Mouse (Mus musculus) CH12.LX (cell line): ENCODE data around the gene Unc93b1.

Source experiments
- CTCF ChIP-seq, 2 experiments: IDR thresholded peaks in 1 of 2; conservative IDR thresholded peaks in 1 of 2; 2 replicates each; pipeline ENCODE4 v1.5.1; 2011 to 2012; ENCODE audit warnings: low read depth in 2 of 2, low read length in 2 of 2, improper control_type of control experiment in 1 of 2, inconsistent platforms in 1 of 2, mild to moderate bottlenecking in 1 of 2, moderate library complexity in 1 of 2
- E2F4 ChIP-seq: IDR thresholded peaks from 2 replicates; pipeline ENCODE4 v1.6.1; 2011; ENCODE audit warnings: low read depth, low read length, improper control_type of control experiment; ENCODE audit not compliant: insufficient replicate concordance
- EP300 ChIP-seq: IDR thresholded peaks from 2 replicates; pipeline ENCODE4 v1.6.1; 2011; ENCODE audit warnings: low read length, improper control_type of control experiment
- MAFK ChIP-seq: IDR thresholded peaks from 2 replicates; pipeline ENCODE4 v1.6.1; 2011; ENCODE audit warnings: low read length, improper control_type of control experiment; ENCODE audit not compliant: insufficient replicate concordance
- MAZ ChIP-seq: IDR thresholded peaks from 2 replicates; pipeline ENCODE4 v1.6.1; 2012; ENCODE audit warnings: low read depth, mild to moderate bottlenecking, inconsistent platforms, low read length, improper control_type of control experiment, moderate library complexity
- MXI1 ChIP-seq: IDR thresholded peaks from 2 replicates; pipeline ENCODE4 v1.6.1; 2011; ENCODE audit warnings: mild to moderate bottlenecking, low read depth, low read length, improper control_type of control experiment
- NELFE ChIP-seq: IDR thresholded peaks from 2 replicates; pipeline ENCODE4 v1.6.1; 2011; ENCODE audit warnings: low read depth, low read length, improper control_type of control experiment
- POLR2A ChIP-seq: IDR thresholded peaks from 2 replicates; pipeline ENCODE4 v1.6.1; 2011; ENCODE audit warnings: low read depth, mild to moderate bottlenecking, improper control_type of control experiment, low read length
- POLR2AphosphoS2 ChIP-seq: IDR thresholded peaks from 2 replicates; pipeline ENCODE4 v1.6.1; 2011; ENCODE audit warnings: low read depth, low read length, improper control_type of control experiment
- TBP ChIP-seq: conservative IDR thresholded peaks from 2 replicates; pipeline ENCODE4 v1.6.1; 2011; ENCODE audit warnings: low read depth, low read length, improper control_type of control experiment
- TCF12 ChIP-seq: IDR thresholded peaks from 2 replicates; pipeline ENCODE4 v1.6.1; 2014; ENCODE audit warnings: low read depth, mild to moderate bottlenecking, inconsistent platforms, low read length, improper control_type of control experiment
- ZNF384 ChIP-seq: IDR thresholded peaks from 2 replicates; pipeline ENCODE4 v1.6.1; 2012; ENCODE audit warnings: low read depth, low read length, improper control_type of control experiment, inconsistent platforms

DNA sequence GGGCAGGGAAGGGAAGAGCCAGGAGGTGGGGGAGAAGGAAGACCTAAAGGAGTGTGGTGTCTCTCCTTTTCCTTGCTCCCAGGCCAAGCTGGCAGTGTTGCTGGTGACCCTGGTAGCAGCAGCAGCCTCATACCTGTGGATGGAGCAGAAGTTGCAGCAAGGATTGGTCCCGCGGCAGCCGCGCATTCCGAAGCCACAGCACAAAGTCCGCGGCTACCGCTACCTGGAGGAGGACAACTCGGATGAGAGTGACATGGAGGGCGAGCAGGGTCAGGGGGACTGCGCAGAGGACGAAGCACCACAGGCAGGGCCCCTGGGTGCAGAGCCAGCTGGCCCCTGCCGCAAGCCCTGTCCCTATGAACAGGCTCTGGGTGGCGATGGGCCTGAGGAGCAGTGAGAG is 13.6 kb downstream of the Unc93b1 start:
- TF ChIP-seq EP300: no peak
- no peak for TF ChIP-seq MXI1
- TF ChIP-seq TBP: no peak
- no peak for TF ChIP-seq TCF12
- TF ChIP-seq POLR2AphosphoS2: no peak
- no peak for TF ChIP-seq MAZ
- no peak for TF ChIP-seq MAFK
- no peak for TF ChIP-seq NELFE
- no peak for TF ChIP-seq CTCF (conservative IDR thresholded peaks at IDR 0.05 in 1 of 2, IDR thresholded peaks at IDR 0.05 in 1 of 2; ENCODE audit: low read depth in 2 of 2, low read length in 2 of 2)
- no peak for TF ChIP-seq POLR2A
- TF ChIP-seq E2F4: no peak
- TF ChIP-seq ZNF384: no peak
